Mouse (Mus musculus) cerebellum, adult 11-12 months (tissue): Measurements from ENCODE around the gene Actr3b.
"Not testable (repeated sequence)": the region's sequence is repeated elsewhere in the genome, so short reads cannot be mapped to it uniquely, and the experiment has no call there.

Source experiments
- DNase-seq: peaks from one replicate; pipeline ENCODE4 v3.0.0; 2022

Gene Actr3b

GRCm38 (mm10) chr5:25759460-25760409, at the start of gene Actr3b:
TSS of gene Actr3b (plus strand) at chr5:25759997.
- peak; percentile 94 for DNase-seq

DNA sequence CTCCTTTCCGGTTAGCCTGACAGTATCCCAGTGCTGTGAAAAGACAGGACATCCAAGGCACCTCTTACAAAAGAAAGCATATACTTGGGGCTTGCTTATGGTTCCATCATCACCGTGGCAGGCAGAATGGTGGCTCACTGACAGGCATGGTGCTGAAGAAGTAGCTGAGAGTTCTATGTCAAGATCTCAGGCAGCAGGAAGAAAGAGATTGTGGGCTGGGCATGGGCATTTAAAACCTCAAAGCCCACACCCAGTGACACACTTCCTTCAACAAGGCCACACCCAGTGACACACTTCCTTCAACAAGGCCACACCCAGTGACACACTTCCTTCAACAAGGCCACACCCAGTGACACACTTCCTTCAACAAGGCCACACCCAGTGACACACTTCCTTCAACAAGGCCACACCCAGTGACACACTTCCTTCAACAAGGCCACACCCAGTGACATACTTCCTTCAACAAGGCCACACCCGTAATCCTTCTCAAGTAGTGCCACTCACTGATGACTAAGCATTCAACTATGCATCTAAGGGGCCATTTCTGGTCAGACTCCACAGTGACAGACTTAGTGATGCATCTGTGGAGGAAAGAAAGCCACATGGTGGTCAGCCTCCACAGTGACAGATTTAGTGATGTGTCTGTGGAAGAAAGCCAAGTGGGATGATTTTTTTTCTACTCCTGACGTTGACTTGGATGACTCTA, 46.6 kb upstream of the Actr3b start:
- not testable (repeated sequence) for DNase-seq

- no peak for DNase-seq
These were observed 40.4 kb upstream of the Actr3b start for GRCm38 (mm10) chr5:25719390-25719789.

DNA sequence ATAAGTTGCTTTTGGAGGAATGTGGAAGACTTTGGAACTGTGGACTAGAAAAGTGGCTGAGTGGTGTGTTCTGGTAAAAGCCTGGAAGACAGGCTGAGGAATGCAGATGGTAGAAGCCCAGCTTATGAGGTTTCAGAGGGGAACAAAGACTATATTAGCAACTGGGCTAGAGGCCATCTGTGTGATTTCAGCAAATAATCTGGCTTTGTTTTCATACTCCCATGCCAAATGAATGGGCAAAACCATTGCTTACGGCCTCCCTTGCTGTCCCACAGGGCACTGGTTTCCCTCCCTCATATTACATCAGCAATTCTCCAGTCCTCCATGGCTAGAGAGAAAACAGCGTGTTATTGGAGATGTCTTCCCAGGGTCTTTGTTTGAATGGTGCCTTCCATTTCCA, 36.8 kb upstream of the Actr3b start:
- DNase-seq = no peak

DNA sequence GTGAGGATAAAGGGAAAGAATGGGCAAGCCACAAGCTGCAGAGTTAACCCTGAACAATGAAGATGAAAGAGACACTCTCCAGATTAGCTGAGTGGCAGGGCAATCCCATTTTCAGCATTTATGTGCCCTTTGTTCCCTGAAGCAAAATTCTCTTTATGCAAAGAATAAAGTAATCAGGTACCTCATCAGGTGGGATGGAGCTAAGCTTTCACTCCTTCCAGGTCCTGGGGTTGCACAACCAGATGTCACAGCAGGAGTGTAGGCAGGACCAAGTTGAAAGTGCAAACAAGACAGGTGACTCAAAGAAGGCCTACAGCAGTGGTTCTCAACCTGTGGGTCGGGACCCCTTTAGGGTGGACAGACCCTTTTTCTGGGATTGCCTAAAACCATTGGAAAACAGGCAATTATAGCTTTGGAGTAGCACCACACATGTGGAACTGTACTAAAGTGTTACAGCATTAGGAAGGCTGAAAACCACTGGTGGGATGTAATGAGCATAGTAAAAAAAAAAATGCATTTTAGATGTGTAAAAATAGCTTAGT, 35.6 kb upstream of the Actr3b start:
- DNase-seq = no peak

DNA sequence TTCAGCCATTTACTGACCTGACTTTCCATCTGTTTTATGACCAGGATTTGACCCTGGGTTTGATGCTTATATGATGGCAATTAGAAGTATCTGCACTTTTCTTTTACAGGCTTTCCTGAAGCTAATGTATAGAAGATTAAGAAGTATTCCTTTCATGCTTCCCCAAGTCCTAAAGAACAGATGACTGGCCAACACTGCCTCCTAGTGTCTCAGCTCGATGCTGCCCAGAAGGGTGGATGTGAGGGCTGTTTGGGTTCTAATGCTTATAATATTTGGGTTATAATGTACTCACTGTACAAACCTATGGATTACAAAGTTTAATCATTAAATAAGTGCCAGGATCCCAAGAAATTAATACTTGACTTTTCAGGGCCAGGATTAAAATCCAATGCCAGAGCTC, 25.5 kb upstream of the Actr3b start:
- peak; percentile 29 for DNase-seq

GRCm38 (mm10) chr5:25735861-25736260, 23.9 kb upstream of the Actr3b start:
- no peak for DNase-seq

DNA sequence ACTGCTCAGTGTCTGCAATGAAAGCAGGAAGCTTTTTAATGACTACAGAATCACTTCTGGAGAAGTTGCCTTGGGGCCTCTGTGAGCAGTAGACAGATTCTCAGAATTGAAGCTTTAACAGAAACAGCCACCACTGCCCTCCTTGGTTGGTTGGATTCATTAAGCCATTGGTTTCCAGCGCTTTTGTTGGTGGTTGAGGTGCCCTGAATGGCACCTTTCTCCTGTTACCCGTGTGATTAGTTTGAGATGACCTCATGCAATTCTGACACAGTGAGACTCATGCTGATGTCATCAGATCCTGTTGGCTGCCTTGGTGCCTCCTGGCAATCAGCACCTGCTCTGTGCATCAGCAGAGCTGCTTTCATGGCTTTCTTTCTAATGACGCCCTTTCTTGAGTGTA, 21.3 kb upstream of the Actr3b start:
- DNase-seq = no peak

GRCm38 (mm10) chr5:25738902-25739301, 20.9 kb upstream of the Actr3b start:
- not testable (repeated sequence) for DNase-seq

DNA sequence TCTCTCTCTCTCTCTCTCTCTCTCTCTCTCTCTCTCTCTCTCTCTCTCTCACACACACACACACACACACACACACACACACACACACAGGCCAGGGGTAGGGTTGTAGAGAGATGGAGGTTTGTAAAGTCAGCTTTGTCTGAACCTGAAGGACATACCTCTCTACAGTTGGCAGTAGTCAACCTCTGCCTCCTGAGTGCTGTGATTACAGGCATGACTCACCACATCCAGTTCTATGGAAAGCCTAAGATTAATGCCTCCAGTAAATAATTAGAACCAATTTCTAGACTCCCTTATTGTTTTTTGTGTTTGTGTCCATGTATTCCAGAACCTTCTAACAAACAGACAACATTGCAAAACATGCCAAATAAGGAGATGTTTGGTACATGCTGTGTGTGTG, 11.9 kb upstream of the Actr3b start:
- DNase-seq = no peak

GRCm38 (mm10) chr5:25748613-25749012, 11.2 kb upstream of the Actr3b start:
- DNase-seq = no peak

DNA sequence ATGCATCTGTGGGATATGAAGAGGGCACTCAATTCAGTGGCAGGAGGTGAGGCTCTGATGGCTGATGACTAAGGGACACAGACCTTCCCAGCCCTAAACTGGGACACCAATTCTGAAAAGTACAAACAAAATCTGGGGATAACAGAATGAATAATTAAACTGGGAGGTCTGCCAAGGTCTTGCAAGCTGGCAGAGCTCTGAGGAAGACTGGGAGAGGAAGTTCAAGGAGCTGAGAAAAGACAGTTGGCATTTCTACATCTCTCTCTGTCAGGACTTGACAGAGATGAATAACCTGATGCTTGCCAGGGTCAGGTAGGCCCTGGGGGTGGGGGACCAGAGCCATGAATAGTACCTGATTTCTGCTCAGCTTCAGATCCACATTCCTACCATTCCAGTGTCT, 8.2 kb upstream of the Actr3b start:
- peak; percentile 34 for DNase-seq

- DNase-seq = peak; percentile 50
These were observed 6.9 kb upstream of the Actr3b start for GRCm38 (mm10) chr5:25752862-25753261.

DNA sequence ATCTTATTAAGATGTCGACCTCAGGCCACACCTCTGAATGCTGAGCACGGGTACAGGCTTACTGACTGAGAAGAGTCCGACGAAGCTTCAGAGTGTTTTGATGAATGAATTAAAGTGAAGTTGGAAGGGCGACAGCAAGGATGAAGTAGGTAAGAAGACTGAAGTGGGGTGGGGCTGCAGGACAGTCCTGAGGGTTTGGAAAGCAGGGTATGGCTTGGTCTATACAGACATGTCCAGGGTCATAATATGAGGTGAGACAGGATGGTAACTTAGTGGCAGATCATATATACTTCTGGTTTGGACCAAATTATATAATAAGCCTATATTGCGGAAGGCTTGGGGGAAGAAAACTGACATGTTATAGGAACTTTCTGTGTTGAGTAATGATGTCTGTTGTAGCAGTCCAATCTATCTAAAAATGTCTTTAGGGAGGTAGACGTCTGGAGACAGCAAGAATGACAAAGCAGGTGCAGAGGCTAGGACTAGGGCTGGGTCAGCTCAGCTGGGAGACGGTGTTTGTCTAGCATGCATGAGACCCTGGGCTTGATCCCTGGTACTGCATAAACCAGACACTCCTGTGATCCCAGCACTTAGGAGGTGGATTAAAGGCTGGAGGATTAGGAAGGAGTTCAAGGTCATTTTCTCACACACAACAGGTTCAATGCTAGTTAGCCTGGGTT, 6.1 kb upstream of the Actr3b start:
- DNase-seq = no peak

GRCm38 (mm10) chr5:25754236-25754766, 5.5 kb upstream of the Actr3b start:
- no peak for DNase-seq

DNA sequence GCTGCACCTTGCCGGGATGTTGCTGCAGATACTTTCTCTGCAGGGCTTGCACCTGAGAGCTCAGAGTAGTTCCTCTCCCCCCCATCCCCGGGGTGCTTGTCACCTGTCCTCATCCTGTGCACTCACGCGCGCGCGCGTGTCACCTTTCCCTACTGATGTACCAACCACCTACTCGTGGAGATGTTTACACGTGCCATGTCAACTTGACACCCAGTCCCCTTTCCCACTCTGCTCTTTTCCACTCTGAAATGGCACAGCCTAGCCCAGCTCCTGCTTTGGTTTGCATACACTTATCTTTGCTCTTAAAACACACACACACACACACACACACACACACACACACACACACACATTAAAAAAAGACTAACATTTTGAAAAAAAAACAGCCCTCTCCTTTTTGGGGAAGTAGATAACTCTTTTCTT, 624 bp downstream of the Actr3b start:
- DNase-seq = peak; percentile 60

DNA sequence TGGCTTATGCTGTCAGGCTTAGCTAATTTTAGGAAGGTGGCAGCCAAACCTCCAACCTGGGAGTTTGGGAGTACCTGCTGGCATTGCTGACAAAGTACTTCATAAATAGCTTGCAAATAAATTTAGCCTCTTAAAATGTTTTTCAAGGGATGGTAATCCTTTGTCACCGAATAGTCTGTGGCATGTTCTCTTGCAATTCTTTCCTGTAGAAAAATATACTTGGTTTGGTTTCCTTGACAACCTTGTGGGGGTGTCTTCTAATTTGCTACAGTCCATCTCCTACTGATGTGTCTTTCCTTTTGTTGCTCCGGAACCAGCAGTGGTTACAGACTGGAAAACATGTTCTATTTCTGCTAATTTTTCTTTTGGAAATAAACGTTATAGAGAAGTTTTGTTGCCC, 1.1 kb downstream of the Actr3b start:
- DNase-seq = no peak

GRCm38 (mm10) chr5:25761850-25762249, 2.1 kb downstream of the Actr3b start:
- no peak for DNase-seq

DNA sequence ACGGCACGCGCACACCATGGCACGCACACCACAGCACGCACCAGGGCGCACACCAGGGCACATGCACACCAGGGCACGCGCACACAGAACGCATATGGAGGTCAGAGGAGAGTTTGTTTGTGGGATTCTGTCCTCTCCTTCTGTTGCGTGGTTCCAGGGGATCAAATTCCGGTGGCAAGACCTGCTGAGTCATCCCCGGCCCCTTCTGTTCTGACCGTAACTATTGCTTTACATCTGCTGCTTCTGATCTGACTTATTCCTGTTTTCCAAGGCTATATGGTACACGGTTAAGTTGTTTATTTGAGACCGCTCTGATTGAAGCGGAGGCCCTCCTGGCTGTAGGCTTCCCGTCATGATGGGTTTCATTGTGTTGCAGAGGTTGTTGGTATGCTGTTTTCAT, 9.2 kb downstream of the Actr3b start:
- no peak for DNase-seq

- DNase-seq = no peak
These were observed 9.6 kb downstream of the Actr3b start for GRCm38 (mm10) chr5:25769406-25769805.

DNA sequence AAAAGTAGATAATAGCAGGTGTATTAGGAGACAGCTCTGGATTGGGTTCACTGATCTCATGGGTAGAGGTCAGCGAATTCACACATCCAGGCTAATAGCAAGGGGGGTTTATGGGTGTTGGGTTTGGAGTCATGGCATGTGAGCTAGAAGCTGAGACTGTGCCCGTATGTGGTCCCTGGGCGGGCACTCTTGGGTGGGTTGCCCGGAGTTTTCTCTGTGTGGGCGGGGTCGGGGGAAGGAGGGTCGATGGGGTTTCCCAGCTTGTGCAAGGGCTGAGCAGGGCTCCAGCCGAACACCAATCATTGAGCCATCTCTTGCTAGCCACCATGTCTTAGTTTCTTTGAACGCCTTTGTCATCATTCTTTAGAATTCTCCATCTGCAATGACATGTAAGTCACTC, 12.7 kb downstream of the Actr3b start:
- DNase-seq = no peak

DNA sequence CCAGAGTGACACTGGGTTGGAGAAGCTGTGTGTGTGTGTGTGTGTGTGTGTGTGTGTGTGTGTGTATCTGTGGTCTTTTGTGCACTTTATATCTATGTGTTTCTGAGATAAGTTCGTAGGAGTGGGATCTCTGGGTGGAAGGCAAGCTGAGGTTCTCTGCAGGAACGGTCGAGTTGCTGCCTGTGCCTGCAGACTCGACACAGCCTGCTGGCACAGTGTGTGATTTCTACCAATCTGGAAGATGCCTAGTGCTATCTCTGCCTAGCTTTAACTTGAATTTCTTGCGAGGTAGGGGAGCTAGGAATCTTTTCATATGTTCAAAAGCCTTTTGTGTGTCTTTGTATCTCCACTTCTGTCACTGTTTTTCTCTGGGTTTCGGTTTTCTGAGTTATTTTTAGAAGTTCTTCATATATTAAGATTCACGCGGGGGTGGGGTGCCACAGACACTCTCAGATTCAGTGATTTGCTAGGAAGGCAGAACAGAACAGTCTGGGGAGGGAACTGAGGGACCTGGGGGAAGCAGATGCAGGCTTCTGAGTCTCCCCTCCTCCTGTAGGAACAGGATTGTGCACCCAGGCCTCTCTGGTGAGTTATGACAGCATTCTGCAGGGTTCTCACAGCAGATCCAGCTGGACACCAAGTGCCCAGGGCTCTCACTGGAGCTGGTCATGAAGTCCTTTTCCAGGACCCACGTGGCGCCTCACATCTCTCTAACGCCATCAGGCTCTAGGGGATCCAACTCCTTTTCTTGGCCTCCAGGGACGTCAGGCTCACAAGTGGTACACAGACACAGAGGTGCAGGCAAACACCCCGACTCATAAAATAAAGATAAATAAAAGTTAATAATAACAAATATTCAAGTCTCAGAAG, 14.4 kb downstream of the Actr3b start:
- no peak for DNase-seq
